8 mouse cellular contexts compared by ENCODE assay signal in the genomic region with DNA sequence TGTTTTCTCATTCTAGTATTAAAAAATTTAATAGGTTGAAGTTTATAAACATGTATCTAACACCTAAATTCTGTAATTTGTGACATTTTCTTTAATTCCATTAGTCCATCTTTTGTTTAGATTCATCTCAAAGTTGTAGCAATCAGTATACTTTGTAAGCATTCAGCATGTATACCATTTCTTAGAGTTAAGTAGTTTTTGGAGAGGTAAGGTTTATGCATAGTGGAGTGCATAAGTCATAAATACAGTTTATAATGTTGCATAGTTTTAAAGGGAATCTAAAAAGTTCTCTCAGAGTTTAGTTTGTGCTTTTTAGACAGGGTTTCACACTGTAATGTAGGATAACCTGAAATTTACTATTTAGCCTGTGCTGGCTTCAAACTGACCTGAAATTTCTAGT. TPM values are rescaled to one million over a fixed set of nuclear protein-coding genes. Genes with fewer than 3 reads are reported as not detected.
DNase-seq lines count a peak whose midpoint lies in the region; ATAC-seq and TF ChIP-seq lines count a peak whose summit lies in the region.

No protein-coding gene starts in this region.

- peak overlapping the region; percentile 14 for H3K4me3 ChIP-seq in heart, postnatal 0 days (ENCODE audit: low read depth, low read length)
- no peak overlapping the region for H3K4me3 ChIP-seq in heart, embryonic 12.5 days
- H3K4me3 ChIP-seq in embryonic facial prominence, embryonic 10.5 days = peak overlapping the region; percentile 98
- H3K4me3 ChIP-seq in hindbrain, embryonic 16.5 days (ENCODE audit: low read length) = no peak overlapping the region
- H3K4me3 ChIP-seq in midbrain, embryonic 14.5 days (replicated peaks; ENCODE audit: low read depth, low read length) = peak overlapping the region; percentile 19

- H3K9me3 ChIP-seq in heart, postnatal 0 days (replicated peaks; ENCODE audit: control insufficient read depth, low read length) = no peaks in the 10 kb centered on the region
- no peaks in the 10 kb centered on the region for H3K9me3 ChIP-seq in heart, embryonic 12.5 days (replicated peaks)
- no peaks in the 10 kb centered on the region for H3K9me3 ChIP-seq in embryonic facial prominence, embryonic 10.5 days
- no peaks in the 10 kb centered on the region for H3K9me3 ChIP-seq in hindbrain, embryonic 16.5 days (ENCODE audit: control insufficient read depth, low read length)
- no peaks in the 10 kb centered on the region for H3K9me3 ChIP-seq in midbrain, embryonic 14.5 days (ENCODE audit: control insufficient read depth, low read length)

- H3K27ac ChIP-seq in heart, postnatal 0 days (ENCODE audit: low read depth) = no peak overlapping the region
- H3K27ac ChIP-seq in heart, embryonic 12.5 days (ENCODE audit: poor library complexity, severe bottlenecking) = no peak overlapping the region
- no peak overlapping the region for H3K27ac ChIP-seq in embryonic facial prominence, embryonic 10.5 days (replicated peaks)
- H3K27ac ChIP-seq in hindbrain, embryonic 16.5 days (ENCODE audit: low read depth, low read length) = no peak overlapping the region
- H3K27ac ChIP-seq in midbrain, embryonic 14.5 days (replicated peaks; ENCODE audit: low read depth, low read length) = no peak overlapping the region

- no peak for ATAC-seq in heart, postnatal 0 days (ENCODE audit: insufficient read depth, low read depth)
- no peak for ATAC-seq in heart, embryonic 12.5 days (ENCODE audit: insufficient number of reproducible peaks, low FRiP score)
- no peak for ATAC-seq in hindbrain, embryonic 16.5 days
- ATAC-seq in midbrain, embryonic 14.5 days (ENCODE audit: low FRiP score, low TSS enrichment) = no peak
- ATAC-seq in megakaryocyte-erythroid progenitor cell, adult 5-6 weeks (replicated peaks; ENCODE audit: low FRiP score, low TSS enrichment, poor library complexity, severe bottlenecking) = no peak

- peaks cover 11% of the 10 kb centered on the region; the same call in 1 of the 2 replicates for H3K4me1 ChIP-seq in heart, postnatal 0 days (ENCODE audit: control insufficient read depth, insufficient read depth)
- peaks cover 8% of the 10 kb centered on the region; the same call in 1 of the 2 replicates for H3K4me1 ChIP-seq in heart, embryonic 12.5 days (replicated peaks)
- H3K4me1 ChIP-seq in embryonic facial prominence, embryonic 10.5 days = peaks cover 24% of the 10 kb centered on the region
- H3K4me1 ChIP-seq in hindbrain, embryonic 16.5 days (ENCODE audit: control insufficient read depth, insufficient read depth, low read depth, low read length) = peaks cover 23% of the 10 kb centered on the region
- peaks cover 24% of the 10 kb centered on the region for H3K4me1 ChIP-seq in midbrain, embryonic 14.5 days (ENCODE audit: control insufficient read depth, insufficient read depth, low read length)

- peak overlapping the region; percentile 46 for H3K4me2 ChIP-seq in heart, postnatal 0 days (ENCODE audit: low read depth, low read length)
- no peak overlapping the region for H3K4me2 ChIP-seq in heart, embryonic 12.5 days
- peak overlapping the region; percentile 25 for H3K4me2 ChIP-seq in hindbrain, embryonic 16.5 days (ENCODE audit: low read length)
- peak overlapping the region; percentile 94 for H3K4me2 ChIP-seq in midbrain, embryonic 14.5 days (ENCODE audit: low read length)

- no peak for DNase-seq in heart, postnatal 0 days (ENCODE audit: low spot score)
- no peak for DNase-seq in embryonic facial prominence, embryonic 10.5 days (ENCODE audit: low spot score)
- no peak for DNase-seq in midbrain, embryonic 14.5 days
- DNase-seq in thymus, postnatal 25 days = no peak
- no peak for DNase-seq in right cerebral cortex, postnatal 36 days (ENCODE audit: low spot score in 2 of 2)

- no peak for TF ChIP-seq EP300 in heart, postnatal 0 days (IDR thresholded peaks at IDR 0.05; ENCODE audit: low read depth)

- no peaks in the 10 kb centered on the region for H3K27me3 ChIP-seq in heart, postnatal 0 days (ENCODE audit: control insufficient read depth, insufficient read depth, low read length)
- H3K27me3 ChIP-seq in heart, embryonic 12.5 days (replicated peaks) = no peaks in the 10 kb centered on the region
- H3K27me3 ChIP-seq in embryonic facial prominence, embryonic 10.5 days (replicated peaks; ENCODE audit: low read depth, poor library complexity, severe bottlenecking) = no peaks in the 10 kb centered on the region
- H3K27me3 ChIP-seq in hindbrain, embryonic 16.5 days (replicated peaks; ENCODE audit: control insufficient read depth, insufficient read depth, low read length) = no peaks in the 10 kb centered on the region
- no peaks in the 10 kb centered on the region for H3K27me3 ChIP-seq in midbrain, embryonic 14.5 days (ENCODE audit: control insufficient read depth, insufficient read depth, low read length)

- no peak for TF ChIP-seq CTCF in heart, postnatal 0 days (IDR thresholded peaks at IDR 0.05; ENCODE audit: low read depth)

- H3K9ac ChIP-seq in heart, postnatal 0 days (replicated peaks; ENCODE audit: low read depth, low read length) = no peak overlapping the region
- H3K9ac ChIP-seq in heart, embryonic 12.5 days = no peak overlapping the region
- no peak overlapping the region for H3K9ac ChIP-seq in hindbrain, embryonic 16.5 days (ENCODE audit: low read depth, low read length)
- no peak overlapping the region for H3K9ac ChIP-seq in midbrain, embryonic 14.5 days (replicated peaks; ENCODE audit: low read length)

- peaks cover 23% of the 10 kb centered on the region for H3K36me3 ChIP-seq in heart, postnatal 0 days (replicated peaks; ENCODE audit: control insufficient read depth, insufficient read depth, low read length)
- H3K36me3 ChIP-seq in heart, embryonic 12.5 days = peaks cover 33% of the 10 kb centered on the region
- peaks cover 45% of the 10 kb centered on the region for H3K36me3 ChIP-seq in embryonic facial prominence, embryonic 10.5 days (replicated peaks)
- peaks cover 5% of the 10 kb centered on the region for H3K36me3 ChIP-seq in hindbrain, embryonic 16.5 days (ENCODE audit: control insufficient read depth, insufficient read depth, low read length)
- peaks cover 26% of the 10 kb centered on the region for H3K36me3 ChIP-seq in midbrain, embryonic 14.5 days (ENCODE audit: control insufficient read depth, insufficient read depth, low read length)

RNA-seq across cellular contexts. Expression of gene Cdk12, which starts 2.6 kb away (rescaled TPM):
- 18.4 and 25.8 TPM in 2 replicates for total RNA-seq in heart, postnatal 0 days (2014; rRNA removed; ENCODE audit: low replicate concordance)
- 3.9 and 4.2 TPM in 2 replicates for polyA plus RNA-seq in heart, postnatal 0 days (2015; fragmentation: Nextera tagmentation; extraction: Ambion mirVana)
- 9.4 and 10.6 TPM in 2 replicates for polyA plus RNA-seq in heart, embryonic 12.5 days (2016; fragmentation: Nextera tagmentation; extraction: Ambion mirVana)
- polyA plus RNA-seq in embryonic facial prominence, embryonic 10.5 days (2016; fragmentation: Nextera tagmentation; extraction: Ambion mirVana) = 12.7 and 13.0 TPM in 2 replicates
- polyA plus RNA-seq in hindbrain, embryonic 16.5 days (2015; fragmentation: Nextera tagmentation; extraction: Ambion mirVana) = 6.1 and 7.7 TPM in 2 replicates
- polyA plus RNA-seq in midbrain, embryonic 14.5 days (2014; fragmentation: Nextera tagmentation; extraction: Ambion mirVana) = 11.1 and 12.4 TPM in 2 replicates
- total RNA-seq in megakaryocyte-erythroid progenitor cell, adult 5-6 weeks (2014; fragmentation: Nextera tagmentation) = 73.2 and 76.6 TPM in 2 replicates
- total RNA-seq in megakaryocyte-erythroid progenitor cell, adult 5-6 weeks (2017) = 56.8 and 65.8 TPM in 2 replicates

RNA-seq across cellular contexts. Expression of gene Med1, which starts 12.4 kb away (rescaled TPM):
- total RNA-seq in heart, postnatal 0 days (2014; rRNA removed; ENCODE audit: low replicate concordance) = 29.2 and 41.4 TPM in 2 replicates
- 36.7 and 38.1 TPM in 2 replicates for polyA plus RNA-seq in heart, postnatal 0 days (2015; fragmentation: Nextera tagmentation; extraction: Ambion mirVana)
- polyA plus RNA-seq in heart, embryonic 12.5 days (2016; fragmentation: Nextera tagmentation; extraction: Ambion mirVana) = 46.3 TPM in 2 replicates
- 83.3 and 85.4 TPM in 2 replicates for polyA plus RNA-seq in embryonic facial prominence, embryonic 10.5 days (2016; fragmentation: Nextera tagmentation; extraction: Ambion mirVana)
- polyA plus RNA-seq in hindbrain, embryonic 16.5 days (2015; fragmentation: Nextera tagmentation; extraction: Ambion mirVana) = 48.7 and 52.6 TPM in 2 replicates
- 55.9 and 69.7 TPM in 2 replicates for polyA plus RNA-seq in midbrain, embryonic 14.5 days (2014; fragmentation: Nextera tagmentation; extraction: Ambion mirVana)
- total RNA-seq in megakaryocyte-erythroid progenitor cell, adult 5-6 weeks (2014; fragmentation: Nextera tagmentation) = 81.3 and 88.8 TPM in 2 replicates
- total RNA-seq in megakaryocyte-erythroid progenitor cell, adult 5-6 weeks (2017) = 52.9 and 57.0 TPM in 2 replicates

RNA-seq across cellular contexts. Expression of gene Fbxl20, which starts 55.3 kb away (rescaled TPM):
- total RNA-seq in heart, postnatal 0 days (2014; rRNA removed; ENCODE audit: low replicate concordance) = 8.8 and 12.5 TPM in 2 replicates
- 8.6 and 8.8 TPM in 2 replicates for polyA plus RNA-seq in heart, postnatal 0 days (2015; fragmentation: Nextera tagmentation; extraction: Ambion mirVana)
- 13.3 and 14.8 TPM in 2 replicates for polyA plus RNA-seq in heart, embryonic 12.5 days (2016; fragmentation: Nextera tagmentation; extraction: Ambion mirVana)
- 23.0 and 26.7 TPM in 2 replicates for polyA plus RNA-seq in embryonic facial prominence, embryonic 10.5 days (2016; fragmentation: Nextera tagmentation; extraction: Ambion mirVana)
- 20.9 and 26.3 TPM in 2 replicates for polyA plus RNA-seq in hindbrain, embryonic 16.5 days (2015; fragmentation: Nextera tagmentation; extraction: Ambion mirVana)
- 18.0 and 25.9 TPM in 2 replicates for polyA plus RNA-seq in midbrain, embryonic 14.5 days (2014; fragmentation: Nextera tagmentation; extraction: Ambion mirVana)
- 14.3 and 15.9 TPM in 2 replicates for total RNA-seq in megakaryocyte-erythroid progenitor cell, adult 5-6 weeks (2014; fragmentation: Nextera tagmentation)
- 7.4 and 11.8 TPM in 2 replicates for total RNA-seq in megakaryocyte-erythroid progenitor cell, adult 5-6 weeks (2017)

Comparison
In these comparisons a context has a peak if more than half of its experiments do, and no peak if none do; other contexts are left out.
1. H3K4me3 ChIP-seq: peak in heart, postnatal 0 days (single experiment), embryonic facial prominence, embryonic 10.5 days (single experiment) and midbrain, embryonic 14.5 days (single experiment); none in heart, embryonic 12.5 days (single experiment) and hindbrain, embryonic 16.5 days (single experiment).